In genomic region chr2:31974141-31974808, GRCm38 (mm10) we compare ENCODE assay signal across 8 mouse cellular contexts. TPM values are rescaled to one million over a fixed set of nuclear protein-coding genes. Genes with fewer than 3 reads are reported as not detected.
DNase-seq lines count a peak whose midpoint lies in the region; ATAC-seq lines count a peak whose summit lies in the region.

Nup214 (plus strand) TSS chr2:31974436.

- H3K36me3 ChIP-seq in hindbrain, embryonic 11.5 days (ENCODE audit: control insufficient read depth, insufficient read depth, low read length): peaks cover 7% of the 10 kb centered on the region; the same call in 1 of the 2 replicates

- H3K9me3 ChIP-seq in hindbrain, embryonic 11.5 days (ENCODE audit: control insufficient read depth, low read length): no peaks in the 10 kb centered on the region

- ATAC-seq in hindbrain, embryonic 11.5 days (ENCODE audit: low FRiP score): peak; percentile 99

- H3K4me1 ChIP-seq in hindbrain, embryonic 11.5 days (replicated peaks; ENCODE audit: control insufficient read depth, insufficient read depth, low read length): peaks cover 6% of the 10 kb centered on the region

- peak; percentile 99 for DNase-seq in Muller cell, postnatal 12 days (ENCODE audit: inconsistent ontology term)
- DNase-seq in cerebellum, adult 9-11 months: peak; percentile 98
- DNase-seq in frontal cortex, adult 2 months (ENCODE audit: extremely low spot score in 1 of 2, low spot score in 1 of 2): peak; percentile 97 to 100
- DNase-seq in hindbrain, embryonic 11.5 days (ENCODE audit: low spot score): peak; percentile 100
- peak; percentile 99 for DNase-seq in layer of hippocampus, postnatal 10 days (ENCODE audit: low spot score in 2 of 2)
- peak; percentile 99 for DNase-seq in lung, postnatal 10 days
- DNase-seq in ovary, postnatal 36 days (ENCODE audit: low spot score): peak; percentile 99
- peak; percentile 99 for DNase-seq in thymus, postnatal 25 days

- under 1% methylated on average over 60 of the region's 60 CpGs for WGBS in hindbrain, embryonic 11.5 days

- H3K9ac ChIP-seq in hindbrain, embryonic 11.5 days (ENCODE audit: low read depth, low read length): peak within 1 kb of the TSS; percentile 95

- no peaks in the 10 kb centered on the region for H3K27me3 ChIP-seq in hindbrain, embryonic 11.5 days (ENCODE audit: control insufficient read depth, insufficient read depth, low read length)

- H3K4me3 ChIP-seq in hindbrain, embryonic 11.5 days (ENCODE audit: low read depth, low read length): peak within 1 kb of the TSS; percentile 98

- peak within 1 kb of the TSS; percentile 44 for H3K27ac ChIP-seq in hindbrain, embryonic 11.5 days (ENCODE audit: low read depth, low read length)

- peak within 1 kb of the TSS; percentile 77 for H3K4me2 ChIP-seq in hindbrain, embryonic 11.5 days (replicated peaks; ENCODE audit: low read depth, low read length)

RNA-seq across cellular contexts. Expression of gene Nup214, which starts in this region (rescaled TPM):
- 33.2 and 44.4 TPM in 2 replicates for polyA plus RNA-seq in frontal cortex, adult 2 months (2012; rRNA removed)
- 70.0 and 76.1 TPM in 2 replicates for polyA plus RNA-seq in hindbrain, embryonic 11.5 days (2014; fragmentation: Nextera tagmentation; extraction: Ambion mirVana)
- total RNA-seq in layer of hippocampus, postnatal 10 days (2021): 10 to 100 TPM; 51.7 to 57.0 TPM

Comparison
In these comparisons a context has a peak if more than half of its experiments do, and no peak if none do; other contexts are left out.
1. Peak in every context shown above with its lines: DNase-seq, ATAC-seq, H3K4me3 ChIP-seq and H3K27ac ChIP-seq.